Mouse (Mus musculus) cerebellum, adult 8-10 months (tissue): Measurements from ENCODE around the gene Gm11563.
"Not testable (repeated sequence)": the region's sequence is repeated elsewhere in the genome, so short reads cannot be mapped to it uniquely, and the experiment has no call there.

Source experiments
- DNase-seq: peaks from one replicate; pipeline ENCODE4 v3.0.0; 2022

Gm11563 gene

DNA sequence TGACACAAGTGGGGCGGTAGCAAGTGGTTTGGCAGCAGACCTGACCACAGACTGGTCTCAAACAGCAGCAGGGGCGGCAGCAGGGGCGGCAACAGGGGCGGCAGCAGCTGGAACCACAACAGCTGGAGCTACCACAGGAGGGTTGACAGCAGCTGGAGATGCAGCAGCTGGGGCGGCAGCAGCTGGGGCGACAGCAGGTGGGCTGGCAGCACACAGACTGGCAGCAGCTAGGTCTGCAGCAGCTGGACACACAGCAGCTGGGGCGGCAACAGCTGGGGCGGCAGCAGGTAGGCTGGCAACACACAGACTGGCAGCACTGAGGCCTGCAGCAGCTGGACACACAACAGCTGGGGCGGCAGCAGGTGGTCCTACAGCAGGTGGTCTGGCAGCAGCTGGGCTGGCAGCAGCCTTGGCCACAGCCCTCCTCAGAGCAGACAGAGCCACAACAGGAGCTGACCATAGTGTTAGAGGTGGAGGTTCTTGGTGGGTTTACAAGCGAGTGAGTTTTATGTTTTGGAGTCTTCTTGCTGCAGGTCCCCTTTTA, at the start of gene Gm11563:
Gene Gm11563, minus strand, starts transcription at position 494 of the 544 bp plus-strand sequence.
- not testable (repeated sequence) for DNase-seq

DNA sequence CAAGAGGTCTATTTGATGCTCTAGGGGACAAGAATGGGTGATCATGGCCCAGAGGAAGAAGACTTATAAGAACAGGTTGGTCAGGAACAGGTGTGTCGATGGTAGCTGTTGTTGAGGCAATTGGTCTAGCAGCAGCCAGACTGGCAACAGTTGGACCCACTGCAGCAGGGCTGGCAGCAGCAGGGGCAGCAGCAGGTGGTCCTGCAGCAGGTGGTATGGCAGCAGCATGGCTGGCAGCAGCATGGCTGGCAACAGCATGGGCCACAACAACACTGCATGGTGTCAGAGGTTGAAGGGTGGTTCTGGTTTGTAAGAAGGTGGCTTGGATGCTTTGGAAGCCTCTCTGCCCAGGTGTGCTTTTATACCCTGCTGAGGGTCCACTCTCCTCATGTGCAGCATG, 31.7 kb upstream of the Gm11563 start, which contains the start of gene Gm14190:
Gene Gm14190, minus strand, starts transcription at position 278 of the 400 bp plus-strand sequence.
- no peak for DNase-seq

DNA sequence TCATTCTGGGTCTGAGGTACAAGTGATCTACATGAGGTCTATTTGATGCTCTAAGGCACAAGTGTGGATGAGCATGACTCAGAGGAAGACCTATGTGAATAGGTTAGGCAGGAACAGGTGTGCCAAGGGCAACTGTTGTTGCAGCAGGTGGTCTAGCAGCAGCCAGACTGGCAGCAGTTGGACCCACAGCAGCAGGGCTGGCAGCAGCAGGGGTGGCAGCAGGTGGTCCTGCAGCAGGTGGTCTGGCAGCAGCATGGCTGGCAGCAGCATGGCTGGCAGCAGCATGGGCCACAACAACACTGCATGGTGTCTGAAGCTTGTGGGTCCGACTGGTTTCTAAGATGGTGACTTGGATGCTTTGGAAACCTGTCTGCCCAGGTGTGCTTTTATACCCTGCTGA, 26.5 kb upstream of the Gm11563 start:
- DNase-seq: not testable (repeated sequence)

DNA sequence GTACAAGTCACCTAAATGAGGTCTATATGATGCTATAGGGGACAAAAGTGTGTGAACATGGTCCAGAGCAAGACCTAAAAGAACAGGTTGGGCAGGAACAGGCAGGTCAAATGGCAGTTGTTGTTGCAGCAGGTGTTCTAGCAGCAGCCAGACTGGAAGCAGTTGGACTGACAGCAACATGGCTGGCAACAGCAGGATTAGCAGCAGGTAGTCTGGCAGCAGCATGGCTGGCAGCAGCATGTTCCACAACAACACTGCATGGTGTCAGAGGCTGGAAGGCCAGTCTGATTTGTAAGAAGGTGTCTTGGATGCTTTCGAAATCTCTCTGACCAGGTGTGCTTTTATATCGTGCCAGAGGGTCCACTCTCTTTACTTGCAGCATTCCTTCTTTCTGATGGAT, 24.7 kb upstream of the Gm11563 start:
- DNase-seq: no peak

DNA sequence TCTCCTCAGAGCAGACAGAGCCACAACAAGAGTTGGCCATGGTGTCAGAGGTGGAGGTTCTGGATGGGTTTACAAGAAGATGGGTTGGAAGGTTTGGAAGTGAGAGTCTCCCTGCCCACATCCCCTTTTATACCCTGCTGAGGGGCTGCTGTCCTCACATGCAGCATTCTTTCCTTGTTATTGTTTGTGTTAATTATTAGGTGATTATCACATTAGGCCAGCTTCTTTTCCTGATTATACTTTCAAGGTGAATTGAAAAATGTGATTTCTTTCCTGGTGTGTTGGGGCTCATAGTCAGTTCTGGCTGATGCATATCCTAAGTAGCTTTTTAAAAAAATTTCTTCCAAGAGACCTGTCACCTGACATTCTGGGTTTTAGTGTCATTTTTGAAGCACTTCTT, 7.1 kb upstream of the Gm11563 start, which contains the start of gene Krtap4-6:
Gene Krtap4-6, minus strand, starts transcription at position 101 of the 400 bp plus-strand sequence.
- DNase-seq: no peak

DNA sequence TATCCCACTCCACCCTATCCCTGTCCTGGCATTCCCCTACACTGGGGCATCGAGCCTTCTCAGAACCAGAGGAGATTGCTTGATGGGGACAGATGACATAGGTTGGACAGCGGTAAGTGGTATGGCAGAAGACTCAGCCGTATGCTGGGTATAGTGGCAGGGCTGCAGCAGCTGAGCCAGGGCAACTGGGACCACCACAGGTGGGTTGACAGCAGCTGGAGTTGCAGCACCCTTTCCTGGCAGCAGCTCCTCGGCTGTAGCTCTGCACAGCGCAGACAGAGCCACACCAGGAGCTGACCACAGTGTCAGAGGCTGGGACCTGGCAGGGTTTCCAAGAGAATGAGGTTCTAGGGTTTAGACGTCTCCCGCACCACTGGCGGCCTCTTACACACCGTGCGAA, 4.0 kb upstream of the Gm11563 start:
- DNase-seq: no peak

DNA sequence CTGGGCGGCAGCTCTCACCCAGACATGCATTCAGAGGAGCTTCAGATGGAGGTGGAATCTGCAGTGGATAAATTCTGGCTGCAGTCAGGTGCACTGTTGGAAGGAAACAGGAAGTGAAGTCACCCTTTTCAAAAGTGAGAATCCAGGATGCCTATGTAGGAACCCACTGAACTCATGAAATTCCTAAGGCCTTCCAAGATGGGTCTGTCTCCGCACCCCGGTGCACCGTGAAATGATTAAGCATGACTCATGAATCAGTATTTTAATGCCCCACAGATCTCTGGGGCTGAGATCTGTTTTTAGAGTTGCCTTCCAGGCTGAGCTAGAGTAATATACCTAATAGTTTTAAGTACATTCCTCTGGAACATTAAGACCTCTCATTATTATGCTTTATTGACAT, 496 bp upstream of the Gm11563 start:
- no peak for DNase-seq

DNA sequence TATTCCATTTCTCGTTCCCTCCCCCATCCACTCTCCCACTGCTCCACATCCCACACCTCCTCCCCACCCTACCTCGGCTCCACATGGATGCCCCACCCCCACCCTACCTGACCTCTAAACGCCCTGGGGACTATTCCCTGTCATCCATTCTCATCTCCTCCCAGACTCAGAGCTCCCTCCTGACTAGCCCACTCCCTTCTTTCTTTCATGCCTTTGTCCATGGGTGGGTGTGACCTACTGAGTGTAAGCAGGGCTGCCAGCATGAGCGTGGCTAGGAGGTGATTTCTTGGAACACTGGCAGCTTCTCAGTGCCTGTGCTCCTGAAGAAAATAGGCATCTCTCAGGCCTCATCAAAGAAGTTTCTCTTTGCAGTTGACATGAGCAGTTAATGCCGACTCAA, 1.7 kb downstream of the Gm11563 start:
- no peak for DNase-seq

DNA sequence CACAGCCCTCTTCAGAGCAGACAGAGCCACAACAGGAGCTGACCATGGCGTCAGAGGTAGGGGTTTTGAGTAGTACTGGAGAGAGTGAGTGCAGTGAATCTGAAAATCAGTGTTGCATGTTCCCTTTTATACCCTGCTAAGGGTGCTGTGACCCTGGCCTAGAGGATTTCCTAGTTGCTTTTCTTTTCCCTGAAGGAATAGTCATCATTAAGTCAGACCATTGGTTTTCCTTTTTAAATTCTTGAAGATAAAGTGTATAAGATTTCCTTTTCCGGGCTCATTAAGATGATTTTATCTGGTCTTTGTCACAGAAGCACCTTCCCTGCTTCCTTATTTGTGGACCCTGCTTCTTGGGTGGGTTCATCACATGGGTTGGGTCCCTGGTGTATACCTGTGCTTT, 8.6 kb downstream of the Gm11563 start, which contains the start of gene Gm11555:
Gene Gm11555, minus strand, starts transcription at position 101 of the 400 bp plus-strand sequence.
- DNase-seq: no peak

DNA sequence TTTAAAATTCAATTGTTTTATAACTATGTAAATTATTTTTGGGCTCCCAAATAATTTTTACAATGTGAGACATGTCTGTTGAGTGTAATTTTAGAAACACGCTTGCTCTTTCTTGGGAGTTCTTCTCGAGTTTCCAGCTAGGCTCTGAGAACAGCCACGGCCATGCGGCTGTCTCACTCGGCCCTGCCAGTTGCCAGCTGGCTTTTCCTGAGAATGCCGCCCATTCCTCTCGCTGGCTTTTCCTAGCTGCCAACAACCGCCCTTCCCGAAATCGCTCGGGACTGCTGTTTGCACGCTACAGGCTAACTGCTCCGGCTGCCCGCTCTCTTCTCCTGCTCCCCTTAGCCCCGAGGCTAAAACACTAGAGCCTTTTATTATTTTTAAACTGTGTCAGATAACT, 12.3 kb downstream of the Gm11563 start:
- DNase-seq: no peak

DNA sequence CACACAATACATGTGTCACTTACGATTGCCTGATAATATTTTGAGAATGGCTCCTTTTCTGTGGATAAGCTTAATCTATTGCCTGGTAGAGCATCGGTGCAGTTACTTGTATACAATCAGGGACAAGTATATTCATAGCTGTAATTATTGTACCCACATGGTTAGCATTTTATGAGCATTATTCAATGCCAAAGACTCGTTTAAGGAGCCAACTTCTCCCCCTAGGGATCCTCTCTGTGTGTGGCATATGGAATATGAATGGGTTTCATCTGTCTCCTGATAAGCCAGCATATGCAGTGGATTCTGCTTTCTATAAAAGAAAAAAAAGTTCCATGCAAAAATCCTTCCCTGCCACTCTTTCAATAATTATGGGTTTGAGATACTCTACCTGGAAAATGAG, 14.4 kb downstream of the Gm11563 start:
- DNase-seq: no peak

DNA sequence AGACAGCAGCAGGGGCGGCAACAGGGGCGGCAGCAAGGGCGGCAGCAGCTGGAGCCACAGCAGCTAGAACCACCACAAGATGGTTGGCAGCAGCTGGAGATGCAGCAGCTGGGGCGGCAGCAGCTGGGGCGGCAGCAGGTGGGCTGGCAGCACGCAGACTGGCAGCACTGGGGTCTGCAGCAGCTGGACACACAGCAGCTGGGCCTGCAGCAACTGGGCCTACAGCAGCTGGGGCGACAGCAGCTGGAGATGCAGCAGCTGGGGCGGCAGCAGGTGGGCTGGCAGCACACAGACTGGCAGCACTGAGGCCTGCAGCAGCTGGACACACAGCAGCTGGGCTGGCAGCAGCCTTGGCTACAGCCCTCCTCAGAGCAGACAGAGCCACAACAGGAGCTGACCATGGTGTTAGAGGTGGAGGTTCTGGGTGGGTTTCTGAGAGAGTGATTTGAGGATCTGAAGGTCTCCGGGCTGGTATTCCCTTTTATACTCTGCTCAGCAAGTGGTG, 15.1 kb downstream of the Gm11563 start, which contains the start of gene Krtap4-7:
Gene Krtap4-7, minus strand, starts transcription at position 455 of the 505 bp plus-strand sequence.
- DNase-seq: not testable (repeated sequence)

DNA sequence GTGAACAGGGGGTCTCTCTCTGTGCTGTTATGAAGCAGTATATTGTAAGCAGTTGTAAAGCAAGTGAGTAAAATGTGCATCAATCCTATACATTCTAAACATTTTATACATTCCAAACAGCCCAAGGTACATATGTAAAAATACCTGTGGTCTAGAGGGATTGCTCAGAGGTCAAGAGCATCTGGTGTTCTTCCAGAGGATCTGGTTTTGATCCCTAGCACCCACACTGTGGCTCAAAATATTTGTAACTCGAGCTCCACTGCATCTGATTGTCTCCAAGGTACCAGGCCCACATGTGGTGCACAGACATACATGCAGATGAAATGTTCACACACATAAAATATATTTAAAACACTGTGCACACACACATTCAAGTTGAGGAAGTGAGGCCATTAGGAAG, 17.8 kb downstream of the Gm11563 start:
- no peak for DNase-seq

DNA sequence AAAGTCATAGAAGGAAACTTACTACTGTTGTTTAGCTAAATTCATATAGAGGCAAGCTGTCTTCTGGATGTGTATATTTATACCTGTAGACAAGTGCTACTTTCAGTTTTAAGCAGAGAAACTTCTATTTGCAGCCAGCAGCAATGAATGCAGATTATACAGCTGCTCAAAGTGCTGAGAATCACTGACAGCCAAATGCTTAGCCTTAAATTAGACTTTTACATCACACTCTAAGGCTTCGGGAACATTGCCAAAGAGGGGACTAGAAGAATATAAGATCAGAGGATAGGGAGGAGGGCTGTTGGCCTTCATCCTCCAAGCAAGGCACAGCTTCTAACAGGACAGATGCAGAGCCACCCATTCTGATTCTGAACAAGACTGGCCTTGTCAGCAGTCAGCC, 21.7 kb downstream of the Gm11563 start:
- no peak for DNase-seq

DNA sequence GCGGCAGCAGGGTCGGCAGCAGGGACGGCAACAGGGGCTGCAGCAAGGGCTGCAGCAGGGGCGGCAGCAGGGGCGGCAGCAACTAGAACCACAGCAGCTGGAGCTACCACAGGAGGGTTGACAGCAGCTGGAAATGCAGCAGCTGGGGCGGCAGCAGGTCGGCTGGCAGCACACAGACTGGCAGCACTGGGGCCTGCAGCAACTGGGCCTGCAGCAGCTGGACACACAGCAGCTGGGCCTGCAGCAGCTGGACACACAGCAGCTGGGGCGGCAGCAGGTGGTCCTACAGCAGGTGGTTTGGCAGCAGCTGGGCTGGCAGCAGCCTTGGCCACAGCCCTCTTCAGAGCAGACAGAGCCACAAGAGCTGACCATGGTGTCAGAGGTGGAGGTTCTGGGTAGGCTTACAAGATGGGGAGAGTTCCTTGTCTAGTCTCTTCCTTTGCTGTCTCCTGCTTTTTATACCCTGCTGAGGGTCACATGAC, 24.1 kb downstream of the Gm11563 start, which contains the start of gene Krtap4-2:
Gene Krtap4-2, minus strand, starts transcription at position 432 of the 482 bp plus-strand sequence.
- DNase-seq: no peak

DNA sequence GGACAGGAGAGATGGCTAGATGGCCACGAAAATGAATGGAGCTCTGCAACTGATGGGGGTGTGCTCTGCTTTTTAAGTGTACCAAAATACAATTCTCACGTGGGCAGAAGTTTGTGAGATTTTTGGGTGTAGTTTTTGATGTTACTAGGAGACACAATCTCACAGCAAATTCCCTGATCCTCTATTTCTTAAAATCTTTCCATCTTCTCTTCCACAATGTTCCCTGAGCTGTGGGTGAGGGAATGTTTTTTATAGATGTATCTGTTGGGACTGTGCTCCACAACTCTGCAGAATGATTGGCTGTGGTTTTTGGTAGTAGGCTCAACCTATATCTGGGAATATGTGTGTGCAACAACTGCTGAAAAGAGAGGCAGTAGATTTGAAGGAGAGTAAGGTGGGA, 25.5 kb downstream of the Gm11563 start:
- no peak for DNase-seq

DNA sequence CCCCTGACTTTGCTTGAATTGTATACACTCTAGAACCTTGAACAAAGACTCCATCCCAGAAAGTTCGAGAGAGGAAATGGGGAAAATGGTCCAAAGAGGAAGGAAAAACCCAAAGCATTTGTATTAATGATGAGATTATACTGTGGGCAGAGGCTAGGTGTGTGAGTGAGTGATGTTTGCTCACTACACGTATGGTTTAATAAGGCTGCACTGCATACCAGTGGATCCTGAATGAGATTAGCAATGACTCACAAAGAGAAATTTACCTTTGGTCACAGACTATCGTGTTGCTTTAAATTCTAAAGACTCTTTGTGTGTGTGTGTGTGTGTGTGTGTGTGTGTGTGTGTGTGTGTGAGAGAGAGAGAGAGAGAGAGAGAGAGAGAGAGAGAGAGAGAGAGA, 27.9 kb downstream of the Gm11563 start:
- no peak for DNase-seq

DNA sequence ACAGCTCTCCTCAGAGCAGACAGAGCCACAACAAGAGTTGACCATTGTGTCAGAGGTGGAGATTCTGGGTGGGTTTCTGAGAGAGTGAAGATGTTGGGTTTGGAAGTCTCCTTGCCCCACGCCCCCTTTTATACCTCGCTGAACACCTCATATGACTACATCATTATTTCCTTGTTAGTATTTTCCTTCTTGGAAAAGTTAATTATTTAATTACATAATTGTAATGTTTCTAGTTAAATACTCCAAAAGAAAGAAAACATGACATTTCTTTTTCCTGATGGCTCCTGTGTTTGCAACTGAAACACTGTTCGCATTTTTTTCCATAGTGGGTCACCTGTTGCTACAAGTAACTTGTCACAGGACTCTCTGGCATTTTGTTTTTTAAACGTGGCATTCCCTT, 30.6 kb downstream of the Gm11563 start, which contains the start of gene Krtap4-1:
Gene Krtap4-1, minus strand, starts transcription at position 101 of the 400 bp plus-strand sequence.
- DNase-seq: no peak

DNA sequence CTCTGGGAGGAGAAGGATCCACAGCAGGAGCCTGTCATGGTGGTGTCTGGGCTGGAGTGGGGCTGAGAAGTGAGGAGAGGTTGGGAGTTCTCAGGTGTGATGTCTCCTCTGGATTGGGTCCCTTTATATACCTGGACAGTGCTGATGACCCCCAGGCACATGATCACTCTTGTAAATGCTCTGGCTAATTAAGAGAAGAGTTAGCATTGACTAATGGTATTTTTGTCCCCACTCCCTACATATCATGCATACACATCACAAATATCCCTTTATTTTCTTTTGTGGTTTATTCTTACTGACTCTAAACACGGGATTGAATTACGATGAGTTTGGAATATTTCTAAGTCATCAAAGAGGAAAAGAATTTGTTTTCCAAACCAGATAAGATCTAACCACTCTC, 38.4 kb downstream of the Gm11563 start, which contains the start of gene Gm11562:
Gene Gm11562, minus strand, starts transcription at position 101 of the 400 bp plus-strand sequence.
- DNase-seq: no peak

DNA sequence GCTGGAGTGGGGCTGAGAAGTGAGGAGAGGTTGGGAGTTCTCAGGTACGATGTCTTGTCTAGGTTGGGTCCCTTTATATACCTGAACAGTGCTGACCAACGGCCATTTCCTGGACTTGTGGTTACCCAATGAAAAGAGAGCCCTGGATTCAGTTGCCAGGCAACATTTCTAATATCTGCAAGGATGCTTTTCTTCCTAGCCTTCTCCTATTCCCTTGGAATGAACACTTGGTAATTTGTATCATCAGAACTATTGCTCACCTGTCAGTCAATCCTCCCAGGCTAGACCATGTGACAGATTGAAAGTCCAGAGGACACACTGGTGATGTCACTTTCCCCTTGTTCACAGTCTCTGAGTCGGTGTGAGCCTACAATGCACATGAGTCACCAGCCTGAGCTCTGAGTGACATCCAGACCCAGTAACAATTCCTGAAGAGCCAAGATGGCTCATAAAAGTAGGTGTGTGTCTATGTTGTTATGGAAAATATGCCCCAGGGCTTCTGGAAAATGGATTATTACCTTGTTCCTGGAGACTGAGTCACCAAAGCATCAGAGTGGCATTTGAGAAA, 43.9 kb downstream of the Gm11563 start, which contains the start of gene Krtap2-4:
Gene Krtap2-4, minus strand, starts transcription at position 51 of the 568 bp plus-strand sequence.
- DNase-seq: no peak

DNA sequence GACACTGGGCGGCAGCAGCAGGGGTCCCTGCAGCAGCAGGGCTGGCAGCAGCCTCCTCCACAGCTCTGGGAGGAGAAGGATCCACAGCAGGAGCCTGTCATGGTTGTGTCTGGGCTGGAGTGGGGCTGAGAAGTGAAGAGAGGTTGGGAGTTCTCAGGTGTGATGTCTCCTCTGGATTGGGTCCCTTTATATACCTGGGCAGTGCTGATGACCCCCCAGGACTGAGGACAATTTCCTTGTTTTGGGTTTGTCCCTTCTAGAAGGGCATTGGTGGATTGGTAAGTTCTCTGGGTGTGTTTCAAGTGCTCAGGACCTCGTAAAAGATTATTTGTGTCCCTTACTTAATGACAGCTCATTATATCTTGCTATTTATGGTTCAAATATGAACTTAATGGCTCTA, 48.7 kb downstream of the Gm11563 start, which contains the start of gene Gm11937:
Gene Gm11937, minus strand, starts transcription at position 101 of the 400 bp plus-strand sequence.
- not testable (repeated sequence) for DNase-seq

DNA sequence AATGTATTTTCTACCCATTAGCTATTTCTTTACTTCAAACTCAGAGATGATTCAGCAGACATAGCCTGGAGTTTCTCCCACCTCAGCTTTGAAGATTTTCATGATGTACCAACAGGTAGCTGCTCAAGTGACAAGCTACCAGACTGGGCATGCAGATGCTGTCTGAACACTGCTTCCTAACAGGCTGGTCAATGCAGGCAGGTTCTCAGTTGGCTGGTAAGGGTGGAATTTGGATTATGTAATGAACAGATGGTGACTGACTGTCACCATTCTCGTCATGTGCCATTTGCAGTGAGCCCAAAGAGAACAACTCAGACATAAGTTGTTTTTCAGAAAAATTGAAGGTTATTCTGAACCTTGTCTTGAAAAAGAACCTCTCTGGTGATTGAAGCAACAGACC, 49.6 kb downstream of the Gm11563 start:
- peak; percentile 13 for DNase-seq
